Mouse (Mus musculus) neural tube, embryonic 14.5 days (tissue): ENCODE results near the gene Senp2. TPM values are rescaled to one million over a fixed set of nuclear protein-coding genes. Genes with fewer than 3 reads are reported as not detected.

Experiments used
- ATAC-seq: fragments of 200-750 bp; cut with Nextera tagmentation; 2 replicates; pipeline ENCODE4 v1.8.0; 2017; ENCODE audit warnings: low read depth, mild to moderate bottlenecking, moderate TSS enrichment, moderate library complexity
- H3K27ac ChIP-seq: fragments of 300-500 bp; sonication (generic); 2 replicates; pipeline ENCODE4 v1.5.1; 2014; ENCODE audit warnings: low read depth, mild to moderate bottlenecking, control low read depth, low read length, moderate library complexity, mixed read lengths
- H3K27me3 ChIP-seq: fragments of 300-500 bp; sonication (generic); 2 replicates; pipeline ENCODE4 v1.6.1; 2014; ENCODE audit warnings: low read length; ENCODE audit not compliant: control insufficient read depth, insufficient read depth
- H3K36me3 ChIP-seq: fragments of 300-500 bp; sonication (generic); 2 replicates; pipeline ENCODE4 v1.6.1; 2014; ENCODE audit warnings: low read length, mixed read lengths; ENCODE audit not compliant: control insufficient read depth, insufficient read depth
- H3K4me1 ChIP-seq: fragments of 300-500 bp; sonication (generic); 2 replicates; pipeline ENCODE4 v1.6.1; 2014; ENCODE audit warnings: low read length; ENCODE audit not compliant: control insufficient read depth, insufficient read depth
- H3K4me2 ChIP-seq: fragments of 300-500 bp; sonication (generic); 2 replicates; pipeline ENCODE4 v1.6.1; 2014; ENCODE audit warnings: mild to moderate bottlenecking, low read depth, low read length, control low read depth
- H3K4me3 ChIP-seq: fragments of 300-500 bp; sonication (generic); 2 replicates; pipeline ENCODE4 v1.5.1; 2014; ENCODE audit warnings: low read depth, low read length, control low read depth, mixed read lengths
- H3K9ac ChIP-seq: fragments of 300-500 bp; sonication (generic); replicated peaks from 2 replicates; pipeline ENCODE4 v1.6.1; 2014; ENCODE audit warnings: low read depth, mild to moderate bottlenecking, control low read depth, low read length, mixed read lengths
- H3K9me3 ChIP-seq: fragments of 300-500 bp; sonication (generic); 2 replicates; pipeline ENCODE4 v1.6.1; 2016; ENCODE audit warnings: low read length; ENCODE audit not compliant: control insufficient read depth
- WGBS: fragments of 180-500 bp; shearing (Covaris S2); extraction: QIAGEN DNeasy Blood & Tissue Kit; methylation state at CpG from one replicate; pipeline ENCODE4 v1.1.7; 2014; 5-methylcytosine and 5-hydroxymethylcytosine counted together
- polyA plus RNA-seq: library from polyadenylated mRNA; unstranded; fragments of >200 nt; fragmentation: Nextera tagmentation; extraction: Ambion mirVana; gene quantifications from 2 replicates; pipeline ENCODE4 v1.2.1, GENCODE M21; 2014

Senp2 gene
- polyA plus RNA-seq, 1 experiment from 2014 or later: 60.7 TPM

DNA sequence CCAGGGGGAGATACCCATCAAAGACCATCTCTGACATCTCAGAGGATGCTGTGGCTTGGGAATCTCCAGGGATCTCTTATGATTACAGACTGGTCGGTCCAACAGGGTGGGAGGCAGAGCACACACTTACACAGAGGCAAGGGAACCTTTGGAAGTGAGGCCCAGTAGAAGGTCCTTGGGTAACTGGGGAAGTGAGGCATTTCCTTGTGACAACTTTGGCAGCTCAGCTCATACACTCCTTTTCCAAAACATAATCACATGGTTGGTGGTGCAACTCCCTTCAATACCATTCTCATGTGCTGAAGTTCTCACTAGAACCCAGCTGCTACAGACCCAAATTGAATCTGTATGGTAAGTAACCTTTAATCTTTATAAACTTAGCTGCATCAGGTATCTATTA lies 86.5 kb downstream of the Senp2 start:
- H3K36me3 ChIP-seq: no peaks in the 10 kb centered on the region
- H3K9ac ChIP-seq: no peak overlapping the region
- H3K27ac ChIP-seq: no peak overlapping the region
- 96% methylated on average over 1 of the region's 1 CpGs for WGBS
- H3K27me3 ChIP-seq: no peaks in the 10 kb centered on the region
- H3K4me3 ChIP-seq: no peak overlapping the region
- no peaks in the 10 kb centered on the region for H3K4me1 ChIP-seq
- no peaks in the 10 kb centered on the region for H3K9me3 ChIP-seq
- H3K4me2 ChIP-seq: no peak overlapping the region
- ATAC-seq: no peak

- Histone ChIP-seq H3K9me3 (no peaks in the 10 kb centered on the region), H3K27me3 (no peaks in the 10 kb centered on the region), H3K4me2 (no peak overlapping the region), H3K27ac (no peak overlapping the region), H3K4me1 (no peaks in the 10 kb centered on the region), H3K4me3 (no peak overlapping the region), H3K36me3 (no peaks in the 10 kb centered on the region), H3K9ac (no peak overlapping the region)
- ATAC-seq: no peak
- 44% methylated on average over 7 of the region's 7 CpGs for WGBS
Observed at GRCm38 (mm10) chr16:22097659-22098058, 88.4 kb downstream of the Senp2 start.

Other genes starting within 250 kb of the Senp2 start
- 2.0 and 2.4 TPM in 2 replicates for gene Ehhadh, start 221.7 kb upstream of the Senp2 start, polyA plus RNA-seq
- 10.7 and 13.0 TPM in 2 replicates for gene Map3k13, start 215.1 kb upstream of the Senp2 start, polyA plus RNA-seq
- 50.6 and 51.5 TPM in 2 replicates for gene Tmem41a, start 61.9 kb upstream of the Senp2 start, polyA plus RNA-seq
- 0.13 and 0.42 TPM in 2 replicates for gene Liph, start 13.8 kb upstream of the Senp2 start, polyA plus RNA-seq
- gene Igf2bp2, start 153.8 kb downstream of the Senp2 start, polyA plus RNA-seq: 16.6 and 28.2 TPM in 2 replicates